Comparison of ENCODE assay signal across 18 mouse cellular contexts in the genomic region with DNA sequence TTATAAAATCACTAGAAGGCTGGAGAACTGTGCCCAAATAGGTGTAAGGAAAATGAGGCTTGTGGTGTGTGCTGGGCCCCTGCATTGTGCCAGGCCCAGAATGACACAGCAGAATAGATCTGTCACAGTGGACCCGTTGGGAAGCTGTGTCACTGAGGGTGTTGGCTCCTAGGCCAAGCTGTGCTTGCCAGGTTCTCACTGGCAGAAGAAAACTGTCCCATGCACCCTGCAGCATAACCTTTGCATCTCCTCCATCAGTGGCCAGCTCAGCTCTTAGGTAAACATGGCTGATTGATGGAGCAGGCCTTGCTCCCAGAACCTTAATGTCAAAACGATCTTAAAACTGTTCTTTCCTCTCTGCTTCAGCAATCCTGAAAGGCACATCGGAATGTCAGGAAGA. TPM values are rescaled to one million over a fixed set of nuclear protein-coding genes. Genes with fewer than 3 reads are reported as not detected.
DNase-seq lines count a peak whose midpoint lies in the region; ATAC-seq and TF ChIP-seq lines count a peak whose summit lies in the region.
"Had no signal": no experiment of that assay in that cellular context is flagged by ENCODE, and none has a peak within 500 bp of the region (broad histone marks: within the 10 kb centered on the region; RNA-seq: fewer than 3 reads in every experiment).

No protein-coding gene starts in this region.

- WGBS in kidney, postnatal 0 days, result 25% methylated on average over 3 of the region's 3 CpGs
- 74% methylated on average over 3 of the region's 3 CpGs for WGBS in hindbrain, embryonic 14.5 days

- 0 out of 2 replicates have a peak overlapping the region, but pooled peaks have one; percentile 13 for H3K27ac ChIP-seq in kidney, postnatal 0 days
- no peak overlapping the region for H3K27ac ChIP-seq in hindbrain, embryonic 14.5 days
- H3K27ac ChIP-seq: limb, embryonic 10.5 days; stomach, embryonic 15.5 days had no signal

- no peaks in the 10 kb centered on the region for H3K9me3 ChIP-seq in kidney, postnatal 0 days (replicated peaks; ENCODE audit: low read length)
- no peaks in the 10 kb centered on the region for H3K9me3 ChIP-seq in hindbrain, embryonic 14.5 days (ENCODE audit: control insufficient read depth, low read length)
- H3K9me3 ChIP-seq: limb, embryonic 10.5 days; stomach, embryonic 15.5 days had no signal

- TF ChIP-seq CTCF in kidney, postnatal 0 days (IDR thresholded peaks at IDR 0.05; ENCODE audit: low read depth), result no peak

- H3K9ac ChIP-seq in kidney, postnatal 0 days (ENCODE audit: low read depth, low read length), result no peak overlapping the region
- H3K9ac ChIP-seq in hindbrain, embryonic 14.5 days, result no peak overlapping the region
- H3K9ac ChIP-seq: forebrain, postnatal 0 days; stomach, embryonic 15.5 days had no signal

- no peaks in the 10 kb centered on the region for H3K36me3 ChIP-seq in kidney, postnatal 0 days (ENCODE audit: insufficient read depth, low read length)
- H3K36me3 ChIP-seq in hindbrain, embryonic 14.5 days (replicated peaks; ENCODE audit: control insufficient read depth, insufficient read depth), result no peaks in the 10 kb centered on the region
- H3K36me3 ChIP-seq: limb, embryonic 10.5 days; stomach, embryonic 15.5 days had no signal

- H3K27me3 ChIP-seq in kidney, postnatal 0 days (ENCODE audit: insufficient read depth, low read length), result no peaks in the 10 kb centered on the region
- H3K27me3 ChIP-seq in hindbrain, embryonic 14.5 days (ENCODE audit: control insufficient read depth, insufficient read depth, low read length), result no peaks in the 10 kb centered on the region
- H3K27me3 ChIP-seq: stomach, embryonic 15.5 days had no signal

- no peak for ATAC-seq in kidney, postnatal 0 days (replicated peaks; ENCODE audit: low FRiP score, low read depth)
- ATAC-seq in megakaryocyte-erythroid progenitor cell, adult 5-6 weeks (replicated peaks; ENCODE audit: low FRiP score, low TSS enrichment, poor library complexity, severe bottlenecking), result peak; percentile 65; the same call in 1 of the 2 replicates
- no peak for ATAC-seq in hindbrain, embryonic 14.5 days (ENCODE audit: low FRiP score)
- ATAC-seq: forebrain, postnatal 0 days; hindbrain, embryonic 16.5 days had no signal

- H3K4me2 ChIP-seq in kidney, postnatal 0 days (ENCODE audit: low read length), result no peak overlapping the region
- H3K4me2 ChIP-seq in hindbrain, embryonic 14.5 days (replicated peaks), result no peak overlapping the region
- H3K4me2 ChIP-seq: stomach, embryonic 15.5 days had no signal

- DNase-seq in cerebellum, postnatal 10 days, result peak; percentile 19 to 53
- no peak for DNase-seq in cerebellum, adult 18-20 months
- DNase-seq in kidney, adult 18-20 months, result peak; percentile 46
- no peak for DNase-seq in kidney, postnatal 4 days
- no peak for DNase-seq in kidney, postnatal 0 days (ENCODE audit: low spot score)
- DNase-seq in gastrocnemius, postnatal 4 days (ENCODE audit: low spot score in 2 of 2), result no peak
- no peak for DNase-seq in hindbrain, embryonic 14.5 days (ENCODE audit: low spot score)
- DNase-seq: forebrain, postnatal 0 days; gastrocnemius, postnatal 14 days; layer of hippocampus, adult 9-11 months; lung, adult 2 months; thymus, postnatal 25 days had no signal

- peaks cover 4% of the 10 kb centered on the region; the same call in 1 of the 2 replicates for H3K4me1 ChIP-seq in kidney, postnatal 0 days (replicated peaks; ENCODE audit: insufficient read depth, low read length)
- H3K4me1 ChIP-seq in hindbrain, embryonic 14.5 days (replicated peaks; ENCODE audit: control insufficient read depth, insufficient read depth, low read length), result no peaks in the 10 kb centered on the region

- H3K4me3 ChIP-seq in kidney, postnatal 0 days (replicated peaks; ENCODE audit: low read depth, low read length), result no peak overlapping the region
- no peak overlapping the region for H3K4me3 ChIP-seq in hindbrain, embryonic 14.5 days (replicated peaks; ENCODE audit: low read length)
- H3K4me3 ChIP-seq: limb, embryonic 10.5 days; stomach, embryonic 15.5 days had no signal

RNA-seq across cellular contexts. Expression of a gene that starts 4.6 kb away (rescaled TPM):
- polyA plus RNA-seq in kidney, postnatal 0 days (2015; fragmentation: Nextera tagmentation; extraction: Ambion mirVana), result 1.9 and 2.8 TPM in 2 replicates
- not detected in 2 replicates for total RNA-seq in megakaryocyte-erythroid progenitor cell, adult 5-6 weeks (2014; fragmentation: Nextera tagmentation)
- not detected in 2 replicates for total RNA-seq in megakaryocyte-erythroid progenitor cell, adult 5-6 weeks (2017)
- total RNA-seq in gastrocnemius, postnatal 4 days (2021), result not detected
- not detected in 2 replicates for polyA plus RNA-seq in hindbrain, embryonic 14.5 days (2014; fragmentation: Nextera tagmentation; extraction: Ambion mirVana)
- total RNA-seq: ES-E14; forebrain, postnatal 0 days; gastrocnemius, postnatal 14 days had no signal
- polyA plus RNA-seq: hindbrain, embryonic 16.5 days; limb, embryonic 10.5 days; small intestine, adult 2 months had no signal

RNA-seq across cellular contexts. Expression of a gene that starts 11.9 kb away (rescaled TPM):
- 54.1 and 58.8 TPM in 2 replicates for polyA plus RNA-seq in kidney, postnatal 0 days (2015; fragmentation: Nextera tagmentation; extraction: Ambion mirVana)
- total RNA-seq in megakaryocyte-erythroid progenitor cell, adult 5-6 weeks (2014; fragmentation: Nextera tagmentation), result 29.8 and 33.2 TPM in 2 replicates
- total RNA-seq in megakaryocyte-erythroid progenitor cell, adult 5-6 weeks (2017), result 26.7 and 37.5 TPM in 2 replicates
- total RNA-seq in gastrocnemius, postnatal 4 days (2021), result 10 to 100 TPM; 65.5 to 68.2 TPM
- 57.1 and 59.9 TPM in 2 replicates for polyA plus RNA-seq in hindbrain, embryonic 14.5 days (2014; fragmentation: Nextera tagmentation; extraction: Ambion mirVana)

RNA-seq across cellular contexts. Expression of a gene that starts 60.0 kb away (rescaled TPM):
- polyA plus RNA-seq in kidney, postnatal 0 days (2015; fragmentation: Nextera tagmentation; extraction: Ambion mirVana), result 0.55 and 0.59 TPM in 2 replicates
- total RNA-seq in megakaryocyte-erythroid progenitor cell, adult 5-6 weeks (2014; fragmentation: Nextera tagmentation), result not detected in 2 replicates
- not detected in 2 replicates for total RNA-seq in megakaryocyte-erythroid progenitor cell, adult 5-6 weeks (2017)
- total RNA-seq in gastrocnemius, postnatal 4 days (2021), result 1 to 10 TPM in 1 of 2 experiments, under 1 TPM in 1; 0.88 to 1.5 TPM
- polyA plus RNA-seq in hindbrain, embryonic 14.5 days (2014; fragmentation: Nextera tagmentation; extraction: Ambion mirVana), result 3.5 and 3.9 TPM in 2 replicates

Comparison
In these comparisons a context has a peak if more than half of its experiments do, and no peak if none do; other contexts are left out.
1. DNase-seq: peak in cerebellum, postnatal 10 days (2 of 2) and kidney, adult 18-20 months (single experiment); none in cerebellum, adult 18-20 months (0 of 2), kidney, postnatal 4 days (0 of 2), kidney, postnatal 0 days (single experiment), gastrocnemius, postnatal 4 days (0 of 2) and hindbrain, embryonic 14.5 days (single experiment).